Mouse (Mus musculus) kidney, postnatal 0 days (tissue): ENCODE data around the gene Xrcc5. TPM values are rescaled to one million over a fixed set of nuclear protein-coding genes. Genes with fewer than 3 reads are reported as not detected.
A peak's percentile ranks its signal among the peaks of the same experiment; 100 is the strongest.

Source experiments
- ATAC-seq: fragments of 200-750 bp; cut with Nextera tagmentation; replicated peaks from 2 replicates; pipeline ENCODE4 v1.8.0; 2017; ENCODE audit warnings: low read depth, moderate number of reproducible peaks, moderate TSS enrichment, moderate library complexity; ENCODE audit not compliant: low FRiP score
- DNase-seq: peaks from one replicate; pipeline ENCODE4 v3.0.0-alpha.2; 2016; ENCODE audit warnings: low spot score
- H3K27ac ChIP-seq: fragments of 300-500 bp; sonication (generic); 2 replicates; pipeline ENCODE4 v1.5.1; 2014; ENCODE audit warnings: mild to moderate bottlenecking
- H3K27me3 ChIP-seq: fragments of 300-500 bp; sonication (generic); 2 replicates; pipeline ENCODE4 v1.6.1; 2014; ENCODE audit warnings: low read length, mixed read lengths; ENCODE audit not compliant: insufficient read depth
- H3K36me3 ChIP-seq: fragments of 300-500 bp; sonication (generic); 2 replicates; pipeline ENCODE4 v1.6.1; 2014; ENCODE audit warnings: low read length, mixed read lengths; ENCODE audit not compliant: insufficient read depth
- H3K4me1 ChIP-seq: fragments of 300-500 bp; sonication (generic); replicated peaks from 2 replicates; pipeline ENCODE4 v1.6.1; 2014; ENCODE audit warnings: antibody characterized with exemption, low read length, mixed read lengths; ENCODE audit not compliant: insufficient read depth
- H3K4me2 ChIP-seq: fragments of 300-500 bp; sonication (generic); 2 replicates; pipeline ENCODE4 v1.6.1; 2014; ENCODE audit warnings: mild to moderate bottlenecking, low read length, moderate library complexity, mixed read lengths
- H3K4me3 ChIP-seq: fragments of 300-500 bp; sonication (generic); replicated peaks from 2 replicates; pipeline ENCODE4 v1.5.1; 2014; ENCODE audit warnings: low read depth, low read length
- H3K9ac ChIP-seq: fragments of 300-500 bp; sonication (generic); 2 replicates; pipeline ENCODE4 v1.6.1; 2014; ENCODE audit warnings: low read depth, low read length
- H3K9me3 ChIP-seq: fragments of 300-500 bp; sonication (generic); replicated peaks from 2 replicates; pipeline ENCODE4 v1.6.1; 2016; ENCODE audit warnings: low read length, inconsistent platforms, mixed read lengths
- CTCF ChIP-seq: IDR thresholded peaks from 2 replicates; pipeline ENCODE4 v1.5.1; 2016; ENCODE audit warnings: antibody characterized with exemption, low read depth, mild to moderate bottlenecking, moderate library complexity
- WGBS: fragments of 180-500 bp; shearing (Covaris S2); extraction: QIAGEN DNeasy Blood & Tissue Kit; methylation state at CpG from one replicate; pipeline ENCODE4 v1.1.7; 2014; 5-methylcytosine and 5-hydroxymethylcytosine counted together
- polyA plus RNA-seq: library from polyadenylated mRNA; unstranded; fragments of >200 nt; fragmentation: Nextera tagmentation; extraction: Ambion mirVana; gene quantifications from 2 replicates; pipeline ENCODE4 v1.2.1, GENCODE M21; 2015

Gene Xrcc5
- polyA plus RNA-seq = 48.9 and 53.2 TPM in 2 replicates

DNA sequence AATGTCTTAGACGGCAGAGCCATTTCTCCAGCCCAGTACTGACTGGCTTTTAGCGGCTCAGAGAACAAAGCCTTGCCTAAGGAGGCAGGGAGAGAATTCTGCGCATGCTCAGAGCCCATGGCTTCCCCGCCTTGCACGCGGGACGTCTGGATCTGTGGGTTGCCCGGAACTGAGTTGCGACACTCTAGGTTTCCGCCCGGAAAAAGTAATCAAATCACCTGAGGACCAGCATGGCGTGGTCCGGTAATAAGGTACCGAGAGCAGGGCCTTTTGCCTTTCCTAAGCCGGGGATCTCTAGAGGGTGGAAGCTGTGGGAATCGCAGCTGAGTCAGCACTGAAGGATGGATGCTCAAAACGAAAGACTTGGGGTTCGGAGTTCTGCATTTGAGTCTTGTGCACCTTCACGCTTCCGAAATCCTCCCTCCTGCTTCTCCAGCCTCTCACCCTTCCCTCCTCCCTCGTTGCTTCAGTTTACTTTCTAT is at the start of gene Xrcc5:
Gene Xrcc5 (plus strand): TSS at position 105 of the 482 bp plus-strand sequence.
- peaks cover 2% of the 10 kb centered on the region; the same call in 1 of the 2 replicates for H3K36me3 ChIP-seq
- peak within 1 kb of the TSS; percentile 62 for H3K4me2 ChIP-seq
- ATAC-seq = peak; percentile 97
- peak within 1 kb of the TSS; percentile 85 for H3K27ac ChIP-seq
- under 1% methylated on average over 21 of the region's 21 CpGs for WGBS
- H3K9me3 ChIP-seq = no peaks in the 10 kb centered on the region
- DNase-seq = peak; percentile 98
- H3K27me3 ChIP-seq = no peaks in the 10 kb centered on the region
- H3K4me3 ChIP-seq = peak within 1 kb of the TSS; percentile 56
- 0 out of 2 replicates have a peak, but pooled peaks cover 3% of the 10 kb centered on the region for H3K4me1 ChIP-seq
- no peak for TF ChIP-seq CTCF
- peak within 1 kb of the TSS; percentile 54 for H3K9ac ChIP-seq

GRCm38 (mm10) chr1:72263099-72263498 is 44.1 kb upstream of the Xrcc5 start:
- no peaks in the 10 kb centered on the region for H3K9me3 ChIP-seq
- no peak for TF ChIP-seq CTCF
- no peaks in the 10 kb centered on the region for H3K4me1 ChIP-seq
- 92% methylated on average over 3 of the region's 3 CpGs for WGBS
- H3K36me3 ChIP-seq = peaks cover 8% of the 10 kb centered on the region; the same call in 1 of the 2 replicates
- ATAC-seq (no peak), DNase-seq (no peak)
- H3K4me3 ChIP-seq = no peak overlapping the region
- H3K27me3 ChIP-seq = no peaks in the 10 kb centered on the region
- H3K9ac ChIP-seq = no peak overlapping the region
- no peak overlapping the region for H3K27ac ChIP-seq
- H3K4me2 ChIP-seq = no peak overlapping the region

GRCm38 (mm10) chr1:72278085-72278484 is 29.1 kb upstream of the Xrcc5 start:
- no peaks in the 10 kb centered on the region for H3K27me3 ChIP-seq
- peaks cover 15% of the 10 kb centered on the region for H3K36me3 ChIP-seq
- no peak overlapping the region for H3K27ac ChIP-seq
- H3K9ac ChIP-seq = no peak overlapping the region
- H3K4me3 ChIP-seq = no peak overlapping the region
- DNase-seq (no peak), ATAC-seq (no peak)
- TF ChIP-seq CTCF = no peak
- no peak overlapping the region for H3K4me2 ChIP-seq
- H3K4me1 ChIP-seq = no peaks in the 10 kb centered on the region
- WGBS = 87% methylated on average over 3 of the region's 3 CpGs
- no peaks in the 10 kb centered on the region for H3K9me3 ChIP-seq

DNA sequence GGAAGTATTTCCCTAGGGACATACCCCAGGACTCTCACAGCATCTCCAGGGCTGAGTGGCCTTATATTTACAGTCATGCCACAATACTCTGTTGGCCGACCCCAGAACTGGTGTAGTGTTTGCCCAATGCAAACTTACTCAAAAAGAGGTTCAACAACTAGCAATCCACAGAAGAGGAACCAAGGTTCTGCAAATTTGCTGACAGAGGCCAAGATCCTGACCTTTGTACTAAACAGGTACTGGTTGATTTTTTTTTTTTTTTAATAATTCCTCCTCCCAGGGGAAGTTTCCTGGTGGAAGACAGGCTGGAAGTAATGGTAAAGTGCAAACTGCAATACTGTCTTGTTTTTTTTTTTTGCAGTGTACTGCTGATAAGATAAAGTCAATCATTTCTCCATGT is 24.6 kb upstream of the Xrcc5 start:
- Histone ChIP-seq H3K9ac (no peak overlapping the region), H3K27me3 (no peaks in the 10 kb centered on the region), H3K4me2 (no peak overlapping the region), H3K27ac (no peak overlapping the region), H3K4me3 (no peak overlapping the region), H3K9me3 (no peaks in the 10 kb centered on the region), H3K4me1 (no peaks in the 10 kb centered on the region), H3K36me3 (no peaks in the 10 kb centered on the region)
- ATAC-seq (no peak), DNase-seq (no peak)
- no peak for TF ChIP-seq CTCF
- WGBS = 59% methylated on average over 1 of the region's 1 CpGs

- ATAC-seq = peak; percentile 98
- Histone ChIP-seq H3K27ac (peak within 1 kb of the TSS; percentile 76; the same call in 1 of the 2 replicates), H3K36me3 (no peaks in the 10 kb centered on the region), H3K27me3 (no peaks in the 10 kb centered on the region), H3K4me3 (peak within 1 kb of the TSS; percentile 54), H3K4me2 (peak within 1 kb of the TSS; percentile 88), H3K9ac (peak within 1 kb of the TSS; percentile 71), H3K9me3 (no peaks in the 10 kb centered on the region), H3K4me1 (no peaks in the 10 kb centered on the region)
- WGBS = under 1% methylated on average over 30 of the region's 30 CpGs
- DNase-seq = peak; percentile 97
- peak; percentile 39; the same call in 1 of the 2 replicates for TF ChIP-seq CTCF
Measured at GRCm38 (mm10) chr1:72283992-72284485, 23.2 kb upstream of the Xrcc5 start, which contains the start of the genes Pecr and Tmem169. TSS of gene Pecr (minus strand) at chr1:72284314. TSS of gene Tmem169 (plus strand) at chr1:72284369.

GRCm38 (mm10) chr1:72284539-72284938 is 22.7 kb upstream of the Xrcc5 start:
- TF ChIP-seq CTCF = no peak
- Histone ChIP-seq H3K27me3 (no peaks in the 10 kb centered on the region), H3K27ac (no peak overlapping the region), H3K4me2 (peak overlapping the region; percentile 88), H3K36me3 (no peaks in the 10 kb centered on the region), H3K9ac (no peak overlapping the region), H3K4me1 (no peaks in the 10 kb centered on the region), H3K4me3 (peak overlapping the region; percentile 8; the same call in 1 of the 2 replicates), H3K9me3 (no peaks in the 10 kb centered on the region)
- no peak for ATAC-seq
- no peak for DNase-seq
- WGBS = 6% methylated on average over 5 of the region's 5 CpGs
